Mouse (Mus musculus) lung, adult 2 months (tissue): ENCODE results near the gene Arap1. TPM values are rescaled to one million over a fixed set of nuclear protein-coding genes. Genes with fewer than 3 reads are reported as not detected.

Source experiments
- DNase-seq: peaks from one replicate; pipeline ENCODE4 v3.0.0; 2022
- H3K4me1 ChIP-seq: fragments of 200-500 bp; 2 replicates; pipeline ENCODE4 v1.6.1; 2011; ENCODE audit warnings: low read length; ENCODE audit not compliant: control insufficient read depth, insufficient read depth
- H3K4me3 ChIP-seq: fragments of 200-500 bp; replicated peaks from 2 replicates; pipeline ENCODE3; 2011; ENCODE audit warnings: low read depth, mild to moderate bottlenecking, control low read depth, low read length; ENCODE audit errors: extremely low read depth
- CTCF ChIP-seq: fragments of 200-500 bp; IDR thresholded peaks from 2 replicates; pipeline ENCODE4 v1.5.1; 2011; ENCODE audit warnings: mild to moderate bottlenecking, low read length, control low read depth; ENCODE audit not compliant: insufficient read depth
- POLR2A ChIP-seq: fragments of 200-500 bp; IDR thresholded peaks from 2 replicates; pipeline ENCODE4 v1.6.1; 2011; ENCODE audit warnings: low read depth, mild to moderate bottlenecking, control low read depth, low read length, borderline replicate concordance; ENCODE audit errors: extremely low read depth
- WGBS: fragments of 180-500 bp; shearing (Covaris S2); methylation state at CpG from one replicate; pipeline ENCODE4 v1.1.7; 2018; 5-methylcytosine and 5-hydroxymethylcytosine counted together
- polyA plus RNA-seq: library from polyadenylated mRNA; depleted of rRNA; stranded (reverse); fragments of >200 nt; gene quantifications from 2 replicates; pipeline ENCODE4 v1.2.3, GENCODE M21; 2012

Arap1 gene
- polyA plus RNA-seq, 1 experiment, result 188 TPM

GRCm38 (mm10) chr7:101335228-101335627 lies 12.6 kb upstream of the Arap1 start:
- H3K4me1 ChIP-seq, result no peaks in the 10 kb centered on the region
- TF ChIP-seq POLR2A, result no peak
- TF ChIP-seq CTCF, result no peak
- H3K4me3 ChIP-seq, result no peak overlapping the region
- WGBS, result 79% methylated on average over 2 of the region's 2 CpGs
- no peak for DNase-seq

DNA sequence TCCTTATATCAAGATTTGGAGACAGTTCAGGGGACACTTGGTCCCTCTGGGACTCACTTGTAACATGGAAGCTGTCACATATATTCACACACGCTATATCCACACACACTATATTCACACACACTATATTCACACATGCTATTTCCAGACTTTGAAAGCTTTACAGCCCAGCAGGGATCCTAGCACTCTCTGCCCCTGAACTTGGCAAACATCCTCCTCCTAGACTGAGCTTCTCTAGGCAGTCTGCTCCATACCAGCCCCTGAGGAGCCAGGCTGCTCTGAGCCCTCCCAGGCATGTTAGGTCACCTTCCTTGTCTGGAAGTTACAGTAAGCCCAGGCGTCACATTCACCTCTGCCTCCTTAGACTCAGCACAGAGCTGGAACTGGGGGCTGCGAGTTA lies 11.2 kb upstream of the Arap1 start:
- no peak for TF ChIP-seq CTCF
- TF ChIP-seq POLR2A, result no peak
- WGBS, result 84% methylated on average over 3 of the region's 3 CpGs
- DNase-seq, result no peak
- no peak overlapping the region for H3K4me3 ChIP-seq
- no peaks in the 10 kb centered on the region for H3K4me1 ChIP-seq

- no peak for DNase-seq
- H3K4me3 ChIP-seq, result no peak overlapping the region
- TF ChIP-seq CTCF (no peak), POLR2A (no peak)
- no peaks in the 10 kb centered on the region for H3K4me1 ChIP-seq
- 95% methylated on average over 3 of the region's 3 CpGs for WGBS
Observed at GRCm38 (mm10) chr7:101337401-101337800, 10.5 kb upstream of the Arap1 start.

DNA sequence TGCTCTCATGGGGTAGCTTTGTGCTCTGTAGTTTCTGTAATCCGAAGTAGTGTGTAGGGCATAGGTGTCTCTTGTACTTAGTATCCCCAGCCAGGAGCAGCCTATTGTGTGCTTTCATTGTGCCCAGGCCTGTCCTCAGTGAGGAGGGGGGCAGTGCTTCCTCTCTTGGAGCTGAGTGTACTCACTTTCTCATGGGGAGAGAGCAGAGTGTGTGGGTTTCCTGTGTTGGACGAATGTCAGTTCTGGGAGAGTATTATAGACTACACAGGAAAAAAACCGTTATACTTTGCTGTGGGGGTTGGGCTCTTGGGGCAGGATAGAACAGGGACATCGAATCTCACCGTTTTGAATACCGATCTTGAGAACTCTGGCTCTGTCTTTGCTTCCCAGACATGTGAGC lies 6.5 kb upstream of the Arap1 start:
- TF ChIP-seq CTCF (no peak), POLR2A (no peak)
- H3K4me3 ChIP-seq, result no peak overlapping the region
- H3K4me1 ChIP-seq, result no peaks in the 10 kb centered on the region
- no peak for DNase-seq
- WGBS, result 25% methylated on average over 6 of the region's 6 CpGs

GRCm38 (mm10) chr7:101343135-101343534 lies 4.7 kb upstream of the Arap1 start:
- 48% methylated on average over 7 of the region's 7 CpGs for WGBS
- TF ChIP-seq CTCF (no peak), POLR2A (no peak)
- DNase-seq, result no peak
- Histone ChIP-seq H3K4me3 (no peak overlapping the region), H3K4me1 (0 out of 2 replicates have a peak, but pooled peaks cover 3% of the 10 kb centered on the region)

GRCm38 (mm10) chr7:101344892-101345291 lies 3.0 kb upstream of the Arap1 start:
- no peak for TF ChIP-seq POLR2A
- no peak for TF ChIP-seq CTCF
- 0 out of 2 replicates have a peak, but pooled peaks cover 3% of the 10 kb centered on the region for H3K4me1 ChIP-seq
- DNase-seq, result no peak
- WGBS, result 71% methylated on average over 4 of the region's 4 CpGs
- H3K4me3 ChIP-seq, result no peak overlapping the region

DNA sequence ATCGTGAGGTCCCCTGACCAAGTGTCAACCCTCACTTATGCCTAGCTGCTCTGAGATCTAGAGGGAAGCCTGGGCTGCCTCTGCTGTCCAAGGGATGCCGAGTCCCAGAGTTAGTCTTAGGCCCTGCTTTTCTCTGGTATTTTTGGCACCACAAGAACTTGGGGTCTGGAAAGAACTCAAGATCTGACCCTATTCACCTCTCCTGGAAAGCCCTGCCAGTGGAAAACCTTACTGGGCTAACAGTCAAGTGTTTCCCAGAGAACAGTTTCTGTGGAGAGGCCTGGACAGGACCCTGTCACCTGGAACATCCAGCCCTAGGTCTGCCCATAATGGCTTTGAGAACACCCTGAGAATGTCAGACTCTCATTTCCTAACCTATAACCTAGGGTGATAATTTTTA lies 876 bp upstream of the Arap1 start:
- DNase-seq, result no peak
- Histone ChIP-seq H3K4me1 (0 out of 2 replicates have a peak, but pooled peaks cover 3% of the 10 kb centered on the region), H3K4me3 (no peak overlapping the region)
- no peak for TF ChIP-seq CTCF
- no peak for TF ChIP-seq POLR2A
- WGBS, result 88% methylated on average over 2 of the region's 2 CpGs

GRCm38 (mm10) chr7:101348312-101348711 lies 445 bp downstream of the Arap1 start:
- 0 out of 2 replicates have a peak, but pooled peaks cover 3% of the 10 kb centered on the region for H3K4me1 ChIP-seq

DNA sequence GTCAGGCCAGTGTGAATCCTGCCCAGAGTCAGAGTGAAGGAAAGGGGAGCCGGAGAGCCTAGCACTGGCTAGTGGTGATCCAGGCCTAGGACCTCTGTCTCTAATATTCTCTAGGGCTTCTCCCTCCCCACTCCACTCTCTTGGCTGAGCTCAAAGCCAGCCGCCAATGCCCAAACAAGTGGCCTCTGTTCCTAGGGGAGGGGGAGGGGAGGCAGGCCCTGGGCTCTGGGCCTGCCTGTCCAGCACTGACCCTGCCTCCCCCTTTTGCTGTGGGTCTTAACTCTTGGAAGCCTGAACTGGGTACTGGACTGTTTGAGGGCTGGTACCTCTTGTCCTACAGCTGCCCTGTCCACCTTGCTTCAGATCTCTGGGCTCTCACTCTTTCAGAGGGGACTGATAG lies 2.0 kb downstream of the Arap1 start:
- no peak for DNase-seq
- Histone ChIP-seq H3K4me3 (no peak overlapping the region), H3K4me1 (0 out of 2 replicates have a peak, but pooled peaks cover 3% of the 10 kb centered on the region)
- TF ChIP-seq CTCF, result no peak
- no peak for TF ChIP-seq POLR2A
- 74% methylated on average over 2 of the region's 2 CpGs for WGBS

More at GRCm38 (mm10) chr7:101348312-101348711, 445 bp downstream of the Arap1 start:
- no peak for TF ChIP-seq CTCF
- no peak for TF ChIP-seq POLR2A
- peak overlapping the region; percentile 78 for H3K4me3 ChIP-seq
- DNase-seq, result no peak
- WGBS, result 2% methylated on average over 13 of the region's 13 CpGs

DNA sequence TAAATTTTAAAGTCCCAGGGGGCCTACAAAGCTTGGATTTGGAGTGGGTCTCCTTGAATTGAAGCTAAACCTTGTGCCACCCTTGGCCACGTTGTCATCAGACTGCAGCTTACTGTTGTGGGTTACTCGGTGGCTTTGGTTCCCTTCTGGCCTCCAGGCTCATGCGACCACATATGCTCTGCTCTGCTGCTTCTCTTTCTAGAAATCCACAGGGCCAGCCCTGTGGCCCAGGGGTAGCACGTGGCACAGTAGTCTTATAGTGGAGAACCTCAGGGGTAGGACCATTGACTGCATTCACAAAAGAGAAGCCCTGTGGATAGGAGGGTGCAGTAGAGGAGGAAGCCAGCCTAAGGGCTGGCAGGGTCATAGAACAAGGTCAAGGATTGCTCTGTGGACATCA lies 4.5 kb downstream of the Arap1 start:
- TF ChIP-seq POLR2A, result no peak
- no peak for TF ChIP-seq CTCF
- no peak for DNase-seq
- Histone ChIP-seq H3K4me3 (no peak overlapping the region), H3K4me1 (0 out of 2 replicates have a peak, but pooled peaks cover 2% of the 10 kb centered on the region)
- 74% methylated on average over 4 of the region's 4 CpGs for WGBS

DNA sequence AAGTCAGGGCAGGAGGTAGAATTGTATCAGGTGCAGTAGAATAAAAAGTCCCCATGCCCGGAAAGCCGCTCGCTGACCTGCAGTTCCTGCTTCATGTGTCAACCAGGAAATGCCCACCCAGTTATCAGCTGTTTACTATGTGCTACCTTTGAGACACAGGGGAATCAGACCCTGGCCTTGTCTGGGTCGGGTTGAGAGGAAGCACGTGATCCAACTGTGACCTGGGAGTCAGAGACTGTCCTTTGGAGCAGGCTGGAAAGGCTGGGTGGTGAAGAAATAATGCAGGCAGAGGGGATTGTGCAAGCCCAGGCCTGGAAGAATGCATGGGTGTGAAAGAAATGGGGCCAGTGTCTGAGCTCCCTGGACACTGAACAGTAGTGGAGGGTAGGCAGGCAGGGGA lies 6.6 kb downstream of the Arap1 start:
- H3K4me3 ChIP-seq, result no peak overlapping the region
- DNase-seq, result no peak
- TF ChIP-seq CTCF (no peak), POLR2A (no peak)
- WGBS, result 34% methylated on average over 5 of the region's 5 CpGs
- H3K4me1 ChIP-seq, result no peaks in the 10 kb centered on the region
